Mouse (Mus musculus) granulocyte monocyte progenitor cell, adult 5-6 weeks (primary cell): Measurements from ENCODE around the gene St3gal3. TPM values are rescaled to one million over a fixed set of nuclear protein-coding genes. Genes with fewer than 3 reads are reported as not detected.

Experiments
- ATAC-seq: replicated peaks from 2 replicates; pipeline ENCODE4 v1.8.0; 2016; ENCODE audit warnings: mild to moderate bottlenecking, moderate TSS enrichment, inconsistent platforms; ENCODE audit not compliant: poor library complexity, severe bottlenecking
- total RNA-seq, 2 experiments: library from RNA; stranded (forward) in 1 of 2; stranded (reverse) in 1 of 2; fragments of 200-712, 200-1000 nt in 1 of 2; fragments of >200 nt in 1 of 2; fragmentation: Nextera tagmentation in 1 of 2; gene quantifications; 2 replicates each; pipeline ENCODE4 v1.2.3; 2014 to 2017

Gene St3gal3
- total RNA-seq, 2 experiments from 2014 or later: 4.7 to 12.9 TPM

GRCm38 (mm10) chr4:117882701-117883691 lies 251.7 kb downstream of the St3gal3 start, which contains the start of gene B4galt2:
TSS of gene B4galt2 (minus strand) at chr4:117883487.
- ATAC-seq: 0 out of 2 replicates have a peak, but pooled peaks have one; percentile 1

Other genes with a start within 250 kb of the St3gal3 start
- gene Atp6v0b, start 247.6 kb downstream of the St3gal3 start, total RNA-seq (2014; fragmentation: Nextera tagmentation): 253 and 300 TPM in 2 replicates
- 97.8 and 111 TPM in 2 replicates for gene Atp6v0b, start 247.6 kb downstream of the St3gal3 start, total RNA-seq (2017)
- gene Dph2, start 242.9 kb downstream of the St3gal3 start, total RNA-seq (2014; fragmentation: Nextera tagmentation): 13.3 and 15.6 TPM in 2 replicates
- gene Dph2, start 242.9 kb downstream of the St3gal3 start, total RNA-seq (2017): 8.9 and 9.6 TPM in 2 replicates
- 30.4 and 38.6 TPM in 2 replicates for gene Ipo13, start 219.9 kb downstream of the St3gal3 start, total RNA-seq (2014; fragmentation: Nextera tagmentation)
- gene Ipo13, start 219.9 kb downstream of the St3gal3 start, total RNA-seq (2017): 7.2 and 10.0 TPM in 2 replicates
- not detected in 2 replicates for gene Artn, start 205.2 kb downstream of the St3gal3 start, total RNA-seq (2014; fragmentation: Nextera tagmentation)
- gene Artn, start 205.2 kb downstream of the St3gal3 start, total RNA-seq (2017): not detected in 2 replicates
- gene Kdm4a, start 45.1 kb upstream of the St3gal3 start, total RNA-seq (2014; fragmentation: Nextera tagmentation): 17.2 and 25.2 TPM in 2 replicates
- gene Kdm4a, start 45.1 kb upstream of the St3gal3 start, total RNA-seq (2017): 19.8 and 23.1 TPM in 2 replicates
- gene Ptprf, start 156.5 kb upstream of the St3gal3 start, total RNA-seq (2014; fragmentation: Nextera tagmentation): 0.17 TPM in 1 of 2 replicates, not detected in the other
- gene Ptprf, start 156.5 kb upstream of the St3gal3 start, total RNA-seq (2017): 0.04 TPM in 1 of 2 replicates, not detected in the other